ENCODE assay signal across 23 mouse cellular contexts in genomic region chr12:108111191-108111590, GRCm38 (mm10).
"Had no signal": no experiment of that assay in that cellular context is flagged by ENCODE, and none has a peak within 500 bp of the region (broad histone marks: within the 10 kb centered on the region; RNA-seq: fewer than 3 reads in every experiment).

No protein-coding gene starts in this region.

- H3K36me3 ChIP-seq: hindbrain, embryonic 15.5 days had no signal

- H3K27me3 ChIP-seq: heart, embryonic 12.5 days; hindbrain, embryonic 13.5 days; hindbrain, embryonic 15.5 days; limb, embryonic 13.5 days; limb, embryonic 15.5 days; liver, embryonic 12.5 days had no signal

- H3K4me3 ChIP-seq: heart, embryonic 10.5 days; heart, embryonic 12.5 days; hindbrain, embryonic 13.5 days; hindbrain, embryonic 15.5 days; limb, embryonic 13.5 days; limb, embryonic 15.5 days; liver, embryonic 12.5 days had no signal

- H3K4me1 ChIP-seq: hindbrain, embryonic 13.5 days; hindbrain, embryonic 15.5 days; limb, embryonic 13.5 days; limb, embryonic 15.5 days; liver, embryonic 12.5 days had no signal

- ATAC-seq: forebrain, embryonic 16.5 days; hindbrain, postnatal 0 days; liver, embryonic 12.5 days had no signal

- H3K9me3 ChIP-seq: heart, embryonic 10.5 days; heart, embryonic 12.5 days; hindbrain, embryonic 13.5 days; hindbrain, embryonic 15.5 days; limb, embryonic 13.5 days; limb, embryonic 15.5 days; liver, embryonic 12.5 days had no signal

- DNase-seq: gastrocnemius, postnatal 14 days; gastrocnemius, postnatal 36 days; heart, adult 18-20 months; heart, postnatal 10 days; heart, postnatal 36 days; kidney, adult 18-20 months; kidney, adult 8-10 months; kidney, postnatal 10 days; kidney, postnatal 25 days; kidney, postnatal 4 days; layer of hippocampus, adult 9-11 months; layer of hippocampus, postnatal 36 days; left cerebral cortex, postnatal 4 days had no signal

- H3K9ac ChIP-seq: heart, embryonic 12.5 days; hindbrain, embryonic 13.5 days; hindbrain, embryonic 15.5 days; limb, embryonic 13.5 days; limb, embryonic 15.5 days; liver, embryonic 12.5 days; liver, embryonic 14.5 days had no signal

- H3K4me2 ChIP-seq: heart, embryonic 12.5 days; hindbrain, embryonic 13.5 days; hindbrain, embryonic 15.5 days; limb, embryonic 13.5 days; limb, embryonic 15.5 days; liver, embryonic 12.5 days had no signal

- H3K27ac ChIP-seq: heart, embryonic 10.5 days; hindbrain, embryonic 13.5 days; hindbrain, embryonic 15.5 days; hindbrain, postnatal 0 days; limb, embryonic 13.5 days; limb, embryonic 15.5 days; liver, embryonic 12.5 days; liver, embryonic 14.5 days had no signal
